Mouse (Mus musculus): ENCODE measurements at regions not wholly inside any gene's neighbourhood (a gene's known extent, or its start where the extent isn't known, plus 50 kb on each side); places are given as distances from the start of the nearest gene placed in this dataset.

- TF ChIP-seq CTCF (IDR thresholded peaks at IDR 0.05; ENCODE audit: borderline replicate concordance, insufficient read depth, low read depth, low read length) (no peak), POLR2A (IDR thresholded peaks at IDR 0.05; ENCODE audit: borderline replicate concordance, insufficient read depth, low read length) (no peak)
Observed at GRCm38 (mm10) chr13:71365261-71365660, 523.6 kb upstream of the Adamts16 start.
